Mouse (Mus musculus) spleen, postnatal 0 days (tissue): ENCODE measurements around the gene Igfbp2. TPM values are rescaled to one million over a fixed set of nuclear protein-coding genes. Genes with fewer than 3 reads are reported as not detected.

ENCODE experiments used
- polyA plus RNA-seq: library from polyadenylated mRNA; unstranded; fragments of >200 nt; fragmentation: Nextera tagmentation; extraction: Ambion mirVana; gene quantifications from 2 replicates; pipeline ENCODE4 v1.2.1, GENCODE M21; 2015

Gene Igfbp2
- polyA plus RNA-seq: 25.3 and 29.3 TPM in 2 replicates

DNA sequence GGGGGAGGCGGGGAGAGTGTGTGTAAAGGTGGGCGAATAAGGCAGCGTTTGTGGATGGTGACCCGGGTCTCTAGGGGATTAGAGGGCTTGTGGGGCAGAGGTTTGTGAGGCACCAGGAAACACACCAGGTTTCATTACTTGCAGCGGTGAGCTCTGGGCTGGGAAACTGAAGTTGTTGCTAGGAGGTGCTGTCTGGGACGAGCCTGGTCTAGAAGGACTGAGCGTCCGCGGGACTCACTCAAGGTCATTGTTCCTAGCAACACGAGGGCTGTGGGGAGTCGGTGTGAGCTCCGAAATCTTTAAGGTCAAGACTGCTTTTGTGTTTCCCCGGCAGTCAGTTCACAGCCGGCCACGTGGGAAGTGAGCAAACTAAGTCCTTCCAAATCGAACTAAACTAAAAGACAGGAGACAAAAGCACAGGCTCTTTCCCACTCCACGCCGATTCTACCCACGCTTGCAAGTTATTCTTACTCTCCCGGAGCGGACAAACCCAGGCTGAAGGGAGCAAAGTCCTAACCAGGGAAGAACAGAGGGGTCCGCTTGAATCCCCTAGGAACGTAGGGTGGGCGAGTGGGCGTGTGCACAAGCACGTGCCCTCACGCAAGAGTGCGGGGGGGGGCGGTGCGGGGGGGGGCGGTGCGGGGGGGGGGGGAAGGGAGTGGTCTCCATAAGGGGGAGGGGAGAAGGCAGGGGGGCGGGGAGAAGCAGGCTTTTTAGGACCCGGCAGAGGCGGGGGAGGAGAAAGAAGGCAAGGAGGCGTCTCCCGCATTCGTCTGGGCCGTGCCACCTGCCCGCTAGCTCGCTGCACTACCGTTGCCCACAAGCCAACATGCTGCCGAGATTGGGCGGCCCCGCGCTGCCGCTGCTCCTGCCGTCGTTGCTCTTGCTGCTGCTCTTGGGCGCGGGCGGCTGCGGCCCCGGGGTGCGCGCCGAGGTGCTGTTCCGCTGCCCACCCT lies at the start of gene Igfbp2:
Igfbp2 (plus strand) TSS at position 753 of the 956 bp plus-strand sequence.

DNA sequence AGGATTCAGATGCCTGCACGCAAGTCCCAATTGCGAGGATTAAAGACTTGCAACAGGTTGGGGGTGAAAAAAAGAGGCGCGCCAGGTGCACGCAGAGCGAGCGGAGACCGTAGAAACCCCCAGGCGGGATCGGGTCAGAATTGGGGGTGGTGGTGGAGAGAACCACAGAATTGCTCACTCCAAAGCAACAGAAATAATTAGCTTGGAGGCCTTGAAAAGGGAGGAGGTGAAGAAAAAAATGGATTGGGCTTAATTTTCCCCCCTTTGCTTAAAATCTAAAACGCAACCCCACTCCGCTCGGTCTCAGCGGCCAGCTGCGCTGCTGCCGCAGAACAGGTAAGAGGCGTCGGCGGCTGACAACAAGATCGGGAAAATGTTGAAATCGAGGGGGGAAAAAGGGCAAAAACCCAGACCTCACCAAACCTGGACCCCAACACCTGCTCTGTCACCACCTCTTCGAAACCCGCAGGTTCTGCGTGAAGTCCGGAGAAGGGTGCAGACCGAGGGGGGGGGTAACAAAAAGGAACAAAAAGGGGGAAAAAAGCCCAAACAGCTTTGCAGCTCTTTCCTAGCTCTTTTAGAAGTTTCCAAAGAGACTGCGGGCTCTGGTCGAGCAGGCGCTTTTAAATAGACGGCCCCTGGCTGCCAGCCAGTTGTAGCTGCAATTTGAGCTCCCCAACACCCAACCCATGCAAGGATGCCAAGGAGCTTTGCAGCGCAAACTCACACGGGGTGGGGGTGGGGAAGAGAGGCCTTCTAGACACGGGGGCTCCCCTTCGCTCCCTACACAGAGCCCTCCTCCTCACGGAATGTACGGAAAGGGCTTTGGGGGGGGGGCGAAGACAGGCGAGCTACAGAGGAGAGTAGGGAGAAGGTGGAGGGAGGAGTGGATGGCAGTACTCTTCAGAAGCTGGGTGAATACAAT lies 50.2 kb downstream of the Igfbp2 start, which contains the start of gene Igfbp5:
Igfbp5 (minus strand) TSS at position 598 of the 925 bp plus-strand sequence.

Other genes starting within 250 kb of the Igfbp2 start
- 5.9 and 8.0 TPM in 2 replicates for gene Smarcal1, start 241.3 kb upstream of the Igfbp2 start, polyA plus RNA-seq
- not detected in 2 replicates for gene Ankar, start 123.9 kb upstream of the Igfbp2 start, polyA plus RNA-seq
- gene Rpl37a, start 113.2 kb upstream of the Igfbp2 start, polyA plus RNA-seq: 2,091 and 2,158 TPM in 2 replicates
- gene Igfbp5, start 50.4 kb downstream of the Igfbp2 start, polyA plus RNA-seq: 13.6 and 20.4 TPM in 2 replicates
- not detected in 2 replicates for gene Tnp1, start 191.4 kb downstream of the Igfbp2 start, polyA plus RNA-seq